Mouse (Mus musculus) kidney, postnatal 4 days (tissue): Measurements from ENCODE around the gene Srsf9.
"Not testable (repeated sequence)": the region's sequence is repeated elsewhere in the genome, so short reads cannot be mapped to it uniquely, and the experiment has no call there.

Experiments
- DNase-seq, 2 experiments: peaks; one replicate each; pipeline ENCODE4 v3.0.0; 2021; ENCODE audit warnings: mixed read lengths in 2 of 2

The Srsf9 gene

DNA sequence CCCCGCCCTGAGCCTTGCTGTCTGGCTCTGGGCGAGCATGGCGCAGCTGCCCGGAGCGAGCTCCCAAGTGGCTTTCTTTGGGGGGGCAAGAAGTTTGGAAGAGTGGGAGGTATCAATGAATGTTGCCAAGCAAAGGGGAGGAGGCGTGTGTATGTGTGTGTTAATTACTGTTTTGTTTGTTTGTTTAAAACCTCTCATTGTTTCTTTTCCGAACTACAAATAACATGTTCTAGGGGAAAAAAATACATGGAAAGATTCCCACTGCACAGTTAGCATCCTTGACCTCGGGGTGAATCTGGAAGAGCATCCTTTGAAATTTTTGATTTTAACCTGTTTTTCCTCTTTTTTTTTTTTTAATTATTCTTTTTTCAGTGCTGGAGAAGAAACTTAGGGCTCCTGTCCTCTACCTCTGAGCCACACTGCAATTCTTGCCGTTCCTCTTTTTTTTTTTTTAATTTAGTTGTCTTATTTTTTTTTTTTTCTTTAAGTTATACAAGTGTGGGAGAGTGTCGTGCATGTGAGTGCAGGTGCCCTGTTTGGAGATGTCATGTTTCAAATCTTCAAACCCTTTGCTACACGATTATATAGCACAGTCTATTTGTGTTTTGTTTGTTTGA lies 47.3 kb downstream of the Srsf9 start:
- DNase-seq = no peak

DNA sequence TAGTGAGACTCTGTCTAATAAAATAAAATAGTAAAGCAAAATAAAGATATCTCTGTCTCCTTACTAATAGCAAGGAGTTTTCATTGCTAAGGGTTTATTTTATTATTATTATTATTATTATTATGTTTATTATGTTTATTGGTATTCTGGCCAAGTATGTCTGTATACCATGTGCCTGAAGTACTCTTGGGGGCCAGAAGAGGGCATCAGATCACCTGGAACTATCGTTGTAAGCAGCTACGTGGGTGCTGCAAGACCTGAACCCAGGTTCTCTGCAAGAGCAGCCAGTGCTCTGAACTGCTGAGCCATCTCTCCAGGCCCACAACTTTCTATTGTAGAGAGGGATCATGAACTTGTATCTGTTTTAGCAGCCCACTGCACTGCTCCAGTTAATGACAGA lies 48.5 kb downstream of the Srsf9 start:
- DNase-seq = no peak

DNA sequence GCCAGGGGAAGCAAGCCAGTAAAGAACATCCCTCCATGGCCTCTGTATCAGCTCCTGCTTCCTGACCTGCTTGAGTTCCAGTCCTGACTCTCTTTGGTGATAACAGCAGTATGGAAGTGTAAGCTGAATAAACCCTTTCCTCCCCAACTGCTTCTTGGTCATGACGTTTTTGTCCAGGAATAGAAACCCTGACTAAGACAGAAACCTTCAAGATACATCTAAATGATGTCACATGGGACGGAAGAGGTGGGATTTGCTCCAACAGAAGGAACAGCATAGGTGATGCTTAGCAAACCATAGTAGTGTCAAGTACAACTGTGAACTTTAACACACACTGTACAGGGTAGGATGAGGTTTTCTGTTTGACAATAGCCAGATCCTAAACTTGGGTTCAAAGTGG lies 51.9 kb downstream of the Srsf9 start:
- not testable (repeated sequence) for DNase-seq
